Mouse (Mus musculus): Measurements from ENCODE around the gene Tmem233.

- no peak for TF ChIP-seq CTCF (IDR thresholded peaks at IDR 0.05; ENCODE audit: low read depth)
- TF ChIP-seq EP300 (IDR thresholded peaks at IDR 0.05; ENCODE audit: low read depth), result no peak
Observed at GRCm38 (mm10) chr5:116049821-116050220, 33.2 kb downstream of the Tmem233 start.

Data from heart, postnatal 0 days (tissue).